Mouse (Mus musculus) limb, embryonic 14.5 days (tissue): ENCODE measurements at regions not wholly inside any gene's neighbourhood (a gene's known extent, or its start where the extent isn't known, plus 50 kb on each side); places are given as distances from the start of the nearest gene placed in this dataset.

ENCODE experiments used
- ATAC-seq: fragments of 200-750 bp; cut with Nextera tagmentation; 2 replicates; pipeline ENCODE4 v1.8.0; 2017; ENCODE audit warnings: low read depth, moderate number of reproducible peaks, moderate TSS enrichment; ENCODE audit not compliant: low FRiP score
- DNase-seq: peaks from one replicate; pipeline ENCODE4 v3.0.0-alpha.2; 2015; ENCODE audit warnings: low spot score
- H3K27ac ChIP-seq: fragments of 300-500 bp; sonication (generic); replicated peaks from 2 replicates; pipeline ENCODE4 v1.5.1; 2014; ENCODE audit warnings: low read depth, mild to moderate bottlenecking, low read length, moderate library complexity, mixed read lengths
- H3K27me3 ChIP-seq: fragments of 300-500 bp; sonication (generic); 2 replicates; pipeline ENCODE4 v1.6.1; 2014; ENCODE audit warnings: low read length, mixed read lengths; ENCODE audit not compliant: control insufficient read depth, insufficient read depth
- H3K36me3 ChIP-seq: fragments of 300-500 bp; sonication (generic); 2 replicates; pipeline ENCODE4 v1.6.1; 2014; ENCODE audit warnings: mild to moderate bottlenecking, low read length, moderate library complexity, mixed read lengths; ENCODE audit not compliant: control insufficient read depth, insufficient read depth
- H3K4me1 ChIP-seq: fragments of 300-500 bp; sonication (generic); 2 replicates; pipeline ENCODE4 v1.6.1; 2014; ENCODE audit warnings: antibody characterized with exemption, low read length, mixed read lengths; ENCODE audit not compliant: control insufficient read depth, insufficient read depth
- H3K4me2 ChIP-seq: fragments of 300-500 bp; sonication (generic); replicated peaks from 2 replicates; pipeline ENCODE4 v1.6.1; 2014; ENCODE audit warnings: low read depth, mild to moderate bottlenecking, low read length, moderate library complexity; ENCODE audit not compliant: severe bottlenecking
- H3K4me3 ChIP-seq: fragments of 300-500 bp; sonication (generic); replicated peaks from 2 replicates; pipeline ENCODE4 v1.5.1; 2014; ENCODE audit warnings: low read length
- H3K9ac ChIP-seq: fragments of 300-500 bp; sonication (generic); 2 replicates; pipeline ENCODE4 v1.6.1; 2014; ENCODE audit warnings: mild to moderate bottlenecking, low read depth, low read length, moderate library complexity; ENCODE audit not compliant: severe bottlenecking
- H3K9me3 ChIP-seq: fragments of 300-500 bp; sonication (generic); 2 replicates; pipeline ENCODE4 v1.6.1; 2016; ENCODE audit warnings: low read length; ENCODE audit not compliant: control insufficient read depth
- POLR2A ChIP-seq: fragments of 200-500 bp; IDR thresholded peaks from 2 replicates; pipeline ENCODE4 v1.8.0; 2012; ENCODE audit warnings: inconsistent platforms, mild to moderate bottlenecking, moderate library complexity, borderline replicate concordance; ENCODE audit not compliant: insufficient read depth, insufficient read length; ENCODE audit errors: extremely low read depth
- WGBS: fragments of 180-500 bp; shearing (Covaris S2); extraction: QIAGEN DNeasy Blood & Tissue Kit; methylation state at CpG from one replicate; pipeline ENCODE4 v1.1.7; 2014; 5-methylcytosine and 5-hydroxymethylcytosine counted together

- H3K27ac ChIP-seq = no peak overlapping the region
- WGBS = 54% methylated on average over 9 of the region's 9 CpGs
- H3K27me3 ChIP-seq = no peaks in the 10 kb centered on the region
- H3K4me3 ChIP-seq = no peak overlapping the region
- TF ChIP-seq POLR2A = no peak
- H3K4me1 ChIP-seq = peaks cover 18% of the 10 kb centered on the region; the same call in 1 of the 2 replicates
- no peak overlapping the region for H3K4me2 ChIP-seq
- H3K36me3 ChIP-seq = no peaks in the 10 kb centered on the region
- no peaks in the 10 kb centered on the region for H3K9me3 ChIP-seq
- DNase-seq (no peak), ATAC-seq (no peak)
- no peak overlapping the region for H3K9ac ChIP-seq
These were observed 95.4 kb upstream of the Bmper start for GRCm38 (mm10) chr9:23127338-23128017.

- ATAC-seq = no peak
- WGBS = 55% methylated on average over 2 of the region's 2 CpGs
- no peaks in the 10 kb centered on the region for H3K36me3 ChIP-seq
These were observed 94.9 kb upstream of the Bmper start for GRCm38 (mm10) chr9:23128018-23128369.

GRCm38 (mm10) chr9:23134006-23134405 lies 88.9 kb upstream of the Bmper start:
- H3K4me3 ChIP-seq = no peak overlapping the region
- H3K9me3 ChIP-seq = no peaks in the 10 kb centered on the region
- H3K9ac ChIP-seq = no peak overlapping the region
- 73% methylated on average over 2 of the region's 2 CpGs for WGBS
- H3K4me2 ChIP-seq = no peak overlapping the region
- ATAC-seq (no peak), DNase-seq (no peak)
- H3K4me1 ChIP-seq = peaks cover 6% of the 10 kb centered on the region; the same call in 1 of the 2 replicates
- no peak for TF ChIP-seq POLR2A
- H3K27me3 ChIP-seq = no peaks in the 10 kb centered on the region
- H3K27ac ChIP-seq = no peak overlapping the region
- no peaks in the 10 kb centered on the region for H3K36me3 ChIP-seq

More at GRCm38 (mm10) chr9:23128018-23128369, 94.9 kb upstream of the Bmper start:
- no peaks in the 10 kb centered on the region for H3K27me3 ChIP-seq
- no peak for DNase-seq
- no peak overlapping the region for H3K4me2 ChIP-seq
- H3K9ac ChIP-seq = no peak overlapping the region
- H3K9me3 ChIP-seq = no peaks in the 10 kb centered on the region
- peaks cover 18% of the 10 kb centered on the region; the same call in 1 of the 2 replicates for H3K4me1 ChIP-seq
- no peak overlapping the region for H3K27ac ChIP-seq
- no peak for TF ChIP-seq POLR2A
- H3K4me3 ChIP-seq = no peak overlapping the region

- Histone ChIP-seq H3K36me3 (no peaks in the 10 kb centered on the region), H3K27me3 (no peaks in the 10 kb centered on the region), H3K27ac (no peak overlapping the region), H3K9me3 (no peaks in the 10 kb centered on the region), H3K4me3 (no peak overlapping the region), H3K4me2 (no peak overlapping the region), H3K9ac (no peak overlapping the region), H3K4me1 (peaks cover 6% of the 10 kb centered on the region; the same call in 1 of the 2 replicates)
- no peak for TF ChIP-seq POLR2A
- DNase-seq = no peak
- no peak for ATAC-seq
- 30% methylated on average over 12 of the region's 12 CpGs for WGBS
These were observed 88.3 kb upstream of the Bmper start for GRCm38 (mm10) chr9:23134421-23135118.

- Histone ChIP-seq H3K4me2 (no peak overlapping the region), H3K9ac (no peak overlapping the region), H3K4me3 (no peak overlapping the region), H3K9me3 (no peaks in the 10 kb centered on the region), H3K27me3 (no peaks in the 10 kb centered on the region), H3K27ac (no peak overlapping the region), H3K4me1 (peaks cover 6% of the 10 kb centered on the region; the same call in 1 of the 2 replicates), H3K36me3 (no peaks in the 10 kb centered on the region)
- TF ChIP-seq POLR2A = no peak
- WGBS = 79% methylated on average over 5 of the region's 5 CpGs
- ATAC-seq = no peak
- no peak for DNase-seq
These were observed 86.4 kb upstream of the Bmper start for GRCm38 (mm10) chr9:23136511-23136910.
